Comparison of ENCODE assay signal across 8 mouse cellular contexts in the genomic region with DNA sequence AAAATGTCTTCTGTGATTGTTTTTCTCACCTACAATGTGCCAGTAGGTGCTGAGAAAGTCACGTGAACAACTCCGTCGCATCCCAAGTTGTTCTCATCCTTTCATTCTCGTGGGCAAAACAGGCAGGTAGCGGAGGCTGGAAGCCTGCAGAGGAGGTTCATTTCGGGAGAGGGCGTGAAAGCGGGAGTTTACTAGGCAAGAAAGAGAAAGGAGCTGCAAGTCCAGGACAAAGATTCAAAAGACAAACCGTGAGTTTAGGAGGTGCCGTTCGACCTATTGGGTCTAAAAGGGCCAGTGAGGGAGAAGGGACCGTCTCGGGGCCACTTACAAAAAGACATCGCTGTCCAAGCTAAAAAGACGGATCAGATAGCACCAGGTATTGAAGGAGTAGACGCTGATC. TPM values are rescaled to one million over a fixed set of nuclear protein-coding genes. Genes with fewer than 3 reads are reported as not detected.
DNase-seq lines count a peak whose midpoint lies in the region; ATAC-seq and TF ChIP-seq lines count a peak whose summit lies in the region.

No protein-coding gene starts in this region.

- no peaks in the 10 kb centered on the region for H3K4me1 ChIP-seq in lung, embryonic 14.5 days (ENCODE audit: insufficient read depth)
- H3K4me1 ChIP-seq in embryonic facial prominence, embryonic 15.5 days: peaks cover 10% of the 10 kb centered on the region; the same call in 1 of the 2 replicates
- H3K4me1 ChIP-seq in intestine, embryonic 16.5 days (ENCODE audit: control insufficient read depth, insufficient read depth, low read length): peaks cover 4% of the 10 kb centered on the region; the same call in 1 of the 2 replicates
- H3K4me1 ChIP-seq in midbrain, embryonic 10.5 days: peaks cover 32% of the 10 kb centered on the region

- H3K4me3 ChIP-seq in lung, embryonic 14.5 days (ENCODE audit: low read depth, low read length): peak overlapping the region; percentile 59
- H3K4me3 ChIP-seq in embryonic facial prominence, embryonic 15.5 days (replicated peaks): peak overlapping the region; percentile 51
- H3K4me3 ChIP-seq in intestine, embryonic 16.5 days (ENCODE audit: low read length): peak overlapping the region; percentile 57
- peak overlapping the region; percentile 70 for H3K4me3 ChIP-seq in midbrain, embryonic 10.5 days

- peak overlapping the region; percentile 94 for H3K4me2 ChIP-seq in lung, embryonic 14.5 days
- H3K4me2 ChIP-seq in embryonic facial prominence, embryonic 15.5 days (replicated peaks): peak overlapping the region; percentile 85
- H3K4me2 ChIP-seq in intestine, embryonic 16.5 days (ENCODE audit: low read depth, low read length): peak overlapping the region; percentile 89

- no peaks in the 10 kb centered on the region; the same call in none of the 2 replicates for H3K27me3 ChIP-seq in lung, embryonic 14.5 days (ENCODE audit: insufficient read depth, low read length)
- H3K27me3 ChIP-seq in embryonic facial prominence, embryonic 15.5 days: peaks cover 43% of the 10 kb centered on the region
- peaks cover 12% of the 10 kb centered on the region; the same call in 1 of the 2 replicates for H3K27me3 ChIP-seq in intestine, embryonic 16.5 days (replicated peaks; ENCODE audit: control insufficient read depth, insufficient read depth, low read length)
- peaks cover 68% of the 10 kb centered on the region for H3K27me3 ChIP-seq in midbrain, embryonic 10.5 days (ENCODE audit: low read depth, poor library complexity, severe bottlenecking)

- H3K9ac ChIP-seq in lung, embryonic 14.5 days: peak overlapping the region; percentile 38
- H3K9ac ChIP-seq in embryonic facial prominence, embryonic 15.5 days: peak overlapping the region; percentile 29
- peak overlapping the region; percentile 59 for H3K9ac ChIP-seq in intestine, embryonic 16.5 days (ENCODE audit: low read depth, low read length)

- no peaks in the 10 kb centered on the region for H3K36me3 ChIP-seq in lung, embryonic 14.5 days (ENCODE audit: insufficient read depth)
- H3K36me3 ChIP-seq in embryonic facial prominence, embryonic 15.5 days: no peaks in the 10 kb centered on the region
- H3K36me3 ChIP-seq in intestine, embryonic 16.5 days (ENCODE audit: control insufficient read depth, insufficient read depth, low read length): no peaks in the 10 kb centered on the region
- H3K36me3 ChIP-seq in midbrain, embryonic 10.5 days: no peaks in the 10 kb centered on the region

- no peaks in the 10 kb centered on the region; the same call in 1 of the 2 replicates for H3K9me3 ChIP-seq in lung, embryonic 14.5 days (ENCODE audit: low read depth, low read length)
- H3K9me3 ChIP-seq in embryonic facial prominence, embryonic 15.5 days (replicated peaks): no peaks in the 10 kb centered on the region
- H3K9me3 ChIP-seq in intestine, embryonic 16.5 days (ENCODE audit: control insufficient read depth, low read length): 0 out of 2 replicates have a peak, but pooled peaks cover 4% of the 10 kb centered on the region
- no peaks in the 10 kb centered on the region for H3K9me3 ChIP-seq in midbrain, embryonic 10.5 days (replicated peaks)

- under 1% methylated on average over 16 of the region's 16 CpGs for WGBS in lung, embryonic 14.5 days
- under 1% methylated on average over 16 of the region's 16 CpGs for WGBS in embryonic facial prominence, embryonic 15.5 days
- WGBS in intestine, embryonic 16.5 days: under 1% methylated on average over 16 of the region's 16 CpGs
- under 1% methylated on average over 16 of the region's 16 CpGs for WGBS in midbrain, embryonic 10.5 days

- TF ChIP-seq CTCF in lung, embryonic 14.5 days (IDR thresholded peaks at IDR 0.05; ENCODE audit: low read depth): no peak
- TF ChIP-seq CTCF in brain, embryonic 14.5 days (IDR thresholded peaks at IDR 0.05; ENCODE audit: borderline replicate concordance, extremely low read depth, insufficient read depth, insufficient read length): no peak

- no peak for ATAC-seq in lung, embryonic 14.5 days (ENCODE audit: insufficient read depth)
- ATAC-seq in embryonic facial prominence, embryonic 15.5 days (ENCODE audit: insufficient number of reproducible peaks, low FRiP score, low TSS enrichment, low read depth): no peak
- ATAC-seq in intestine, embryonic 16.5 days: peak; percentile 1; the same call in 1 of the 2 replicates

- peak; percentile 41 for DNase-seq in lung, embryonic 14.5 days
- DNase-seq in lung, postnatal 4 days: no peak
- DNase-seq in brain, embryonic 14.5 days (ENCODE audit: low read depth): peak; percentile 59
- DNase-seq in midbrain, embryonic 10.5 days (ENCODE audit: low spot score): peak; percentile 44
- no peak for DNase-seq in urinary bladder, adult 2 months (ENCODE audit: low spot score)
- no peak for DNase-seq in spleen, postnatal 10 days (ENCODE audit: low spot score in 2 of 2)

- no peak for TF ChIP-seq POLR2A in brain, embryonic 14.5 days (IDR thresholded peaks at IDR 0.05; ENCODE audit: borderline replicate concordance, extremely low read depth, insufficient read depth, insufficient read length, poor library complexity, severe bottlenecking)

- no peak overlapping the region for H3K27ac ChIP-seq in lung, embryonic 14.5 days (ENCODE audit: low read depth)
- H3K27ac ChIP-seq in embryonic facial prominence, embryonic 15.5 days (replicated peaks): no peak overlapping the region
- H3K27ac ChIP-seq in intestine, embryonic 16.5 days (ENCODE audit: low read length): no peak overlapping the region
- H3K27ac ChIP-seq in midbrain, embryonic 10.5 days (replicated peaks): no peak overlapping the region

RNA-seq across cellular contexts. Expression of a gene that starts 14.5 kb away (rescaled TPM):
- polyA plus RNA-seq in lung, embryonic 14.5 days (2014; fragmentation: Nextera tagmentation; extraction: Ambion mirVana): 0.35 and 0.47 TPM in 2 replicates
- 0.34 and 0.38 TPM in 2 replicates for polyA plus RNA-seq in brain, embryonic 14.5 days (2012; rRNA removed)
- 0.53 and 1.8 TPM in 2 replicates for polyA plus RNA-seq in embryonic facial prominence, embryonic 15.5 days (2015; fragmentation: Nextera tagmentation; extraction: Ambion mirVana)
- 1.4 and 1.8 TPM in 2 replicates for polyA plus RNA-seq in intestine, embryonic 16.5 days (2015; fragmentation: Nextera tagmentation; extraction: Ambion mirVana)
- polyA plus RNA-seq in midbrain, embryonic 10.5 days (2016; fragmentation: Nextera tagmentation; extraction: Ambion mirVana): 0.25 TPM in 1 of 2 replicates, not detected in the other
- 2.7 and 5.9 TPM in 2 replicates for polyA plus RNA-seq in urinary bladder, adult 2 months (2012; rRNA removed)

RNA-seq across cellular contexts. Expression of a gene that starts 31.5 kb away (rescaled TPM):
- polyA plus RNA-seq in lung, embryonic 14.5 days (2014; fragmentation: Nextera tagmentation; extraction: Ambion mirVana): 10.8 and 14.3 TPM in 2 replicates
- 4.9 and 7.4 TPM in 2 replicates for polyA plus RNA-seq in brain, embryonic 14.5 days (2012; rRNA removed)
- 25.6 and 26.1 TPM in 2 replicates for polyA plus RNA-seq in embryonic facial prominence, embryonic 15.5 days (2015; fragmentation: Nextera tagmentation; extraction: Ambion mirVana)
- 15.3 and 15.9 TPM in 2 replicates for polyA plus RNA-seq in intestine, embryonic 16.5 days (2015; fragmentation: Nextera tagmentation; extraction: Ambion mirVana)
- 5.5 and 7.8 TPM in 2 replicates for polyA plus RNA-seq in midbrain, embryonic 10.5 days (2016; fragmentation: Nextera tagmentation; extraction: Ambion mirVana)
- 30.3 and 31.5 TPM in 2 replicates for polyA plus RNA-seq in urinary bladder, adult 2 months (2012; rRNA removed)

RNA-seq across cellular contexts. Expression of a gene that starts 56.8 kb away (rescaled TPM):
- polyA plus RNA-seq in lung, embryonic 14.5 days (2014; fragmentation: Nextera tagmentation; extraction: Ambion mirVana): 2.3 and 2.4 TPM in 2 replicates
- polyA plus RNA-seq in brain, embryonic 14.5 days (2012; rRNA removed): 0.86 and 1.4 TPM in 2 replicates
- 4.3 and 4.5 TPM in 2 replicates for polyA plus RNA-seq in embryonic facial prominence, embryonic 15.5 days (2015; fragmentation: Nextera tagmentation; extraction: Ambion mirVana)
- polyA plus RNA-seq in intestine, embryonic 16.5 days (2015; fragmentation: Nextera tagmentation; extraction: Ambion mirVana): 1.5 and 2.2 TPM in 2 replicates
- 0.40 TPM in 1 of 2 replicates, not detected in the other for polyA plus RNA-seq in midbrain, embryonic 10.5 days (2016; fragmentation: Nextera tagmentation; extraction: Ambion mirVana)
- 28.5 and 36.1 TPM in 2 replicates for polyA plus RNA-seq in urinary bladder, adult 2 months (2012; rRNA removed)

Comparison
In these comparisons a context has a peak if more than half of its experiments do, and no peak if none do; other contexts are left out.
1. DNase-seq: peak in lung, embryonic 14.5 days (single experiment), brain, embryonic 14.5 days (single experiment) and midbrain, embryonic 10.5 days (single experiment); none in lung, postnatal 4 days (0 of 2), urinary bladder, adult 2 months (single experiment) and spleen, postnatal 10 days (0 of 2).
2. Peak in every context shown above with its lines, with median percentiles within 50 percentile points of each other: H3K4me2 ChIP-seq, H3K4me3 ChIP-seq and H3K9ac ChIP-seq.